Mouse (Mus musculus) right cerebral cortex, adult 2 months (tissue): ENCODE data around the gene AU040320.

Experiments used
- DNase-seq, 2 experiments: peaks; one replicate each; pipeline ENCODE4 v3.0.0; 2021 to 2022; ENCODE audit warnings: low spot score in 2 of 2

Gene AU040320

DNA sequence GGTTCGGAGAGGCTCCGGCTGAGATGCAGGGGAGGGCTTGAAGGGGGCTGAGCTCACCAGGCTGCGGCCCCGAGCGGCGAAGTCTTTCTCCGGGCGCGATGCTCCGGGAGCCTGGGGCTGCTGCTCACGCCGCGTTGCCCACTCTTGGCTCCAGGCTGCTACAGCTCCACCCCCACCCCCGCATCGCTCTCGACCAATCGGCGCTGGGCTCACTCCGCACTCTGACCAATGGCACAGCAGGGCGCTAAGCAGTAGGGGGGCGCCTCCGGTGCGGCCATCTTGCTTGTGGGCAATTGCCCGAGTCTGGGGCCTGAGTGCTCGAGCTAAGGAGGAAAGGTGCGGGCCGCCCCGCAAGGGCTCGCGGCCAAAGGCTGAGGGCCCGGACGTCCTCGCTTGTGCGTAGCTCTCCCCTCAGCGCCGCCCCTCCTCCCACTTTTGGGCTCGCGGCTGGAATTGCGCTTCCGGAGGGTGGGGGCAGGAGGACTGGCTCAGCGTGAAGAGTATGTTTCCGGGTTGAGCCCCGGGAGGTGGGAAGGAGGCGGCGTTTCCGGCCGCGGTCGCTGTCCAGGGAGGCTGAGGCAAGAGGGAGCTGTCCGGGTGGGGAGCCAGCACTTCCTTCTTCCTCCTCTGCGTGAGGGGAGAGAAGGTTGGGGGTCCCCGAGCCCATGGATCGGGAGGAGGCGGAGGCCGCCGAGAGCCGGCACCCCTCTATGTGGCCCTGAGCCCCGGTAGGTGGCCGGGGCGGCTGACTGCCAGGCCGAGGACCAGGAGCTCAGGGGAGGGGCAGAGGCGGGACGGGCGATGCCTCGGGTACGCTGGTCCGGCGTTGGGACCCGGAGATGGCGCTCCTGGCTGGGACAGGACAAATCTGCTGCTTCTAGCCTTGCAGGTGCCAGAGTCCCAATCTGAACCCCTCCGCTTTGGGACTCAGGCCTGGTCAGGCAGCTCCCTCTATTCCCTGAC, at the start of gene AU040320, which contains the start of gene Ncdn:
Gene AU040320, plus strand, starts transcription at position 277 of the 963 bp plus-strand sequence.
Gene Ncdn, minus strand, starts transcription at position 171 of the 963 bp plus-strand sequence.
- peak; percentile 98 for DNase-seq

DNA sequence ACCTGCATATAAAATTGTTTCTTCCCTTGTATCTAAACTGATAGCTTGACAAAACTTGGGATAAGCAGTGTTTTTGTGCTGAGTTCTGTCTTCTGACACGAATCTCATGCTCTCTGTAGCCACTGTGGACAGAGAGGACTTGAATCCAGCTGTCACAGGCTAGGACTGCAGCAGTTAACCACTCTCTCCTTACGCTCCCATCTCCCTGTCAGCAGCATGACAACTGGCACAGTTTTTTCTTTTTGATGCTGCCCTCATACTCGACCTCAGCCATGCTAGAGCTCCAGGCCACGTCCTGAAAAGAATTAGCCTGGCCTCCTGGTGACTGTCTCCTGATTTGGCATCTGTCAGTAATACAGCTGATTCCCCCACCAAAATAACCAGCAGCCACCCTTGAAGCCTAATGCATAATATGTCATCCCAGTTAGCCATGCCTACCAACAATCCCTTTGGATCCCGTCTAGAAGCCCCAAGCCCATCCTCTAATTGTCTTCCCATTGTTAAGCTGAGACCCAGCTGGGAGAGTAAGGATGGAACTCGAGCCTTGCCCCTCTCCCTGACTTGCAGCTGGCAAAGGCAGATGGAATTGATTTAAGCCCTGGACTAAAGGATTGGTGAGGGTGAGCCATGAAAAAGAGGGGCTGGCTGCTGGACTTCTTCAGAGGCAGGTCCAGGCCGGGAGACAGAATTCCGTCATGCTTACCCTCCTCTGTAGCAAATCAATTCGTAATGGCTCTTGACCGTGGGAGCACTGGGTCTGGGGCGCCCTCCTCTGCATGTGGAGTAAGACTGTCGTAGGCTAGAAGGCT, 46.5 kb upstream of the AU040320 start:
- DNase-seq: no peak

DNA sequence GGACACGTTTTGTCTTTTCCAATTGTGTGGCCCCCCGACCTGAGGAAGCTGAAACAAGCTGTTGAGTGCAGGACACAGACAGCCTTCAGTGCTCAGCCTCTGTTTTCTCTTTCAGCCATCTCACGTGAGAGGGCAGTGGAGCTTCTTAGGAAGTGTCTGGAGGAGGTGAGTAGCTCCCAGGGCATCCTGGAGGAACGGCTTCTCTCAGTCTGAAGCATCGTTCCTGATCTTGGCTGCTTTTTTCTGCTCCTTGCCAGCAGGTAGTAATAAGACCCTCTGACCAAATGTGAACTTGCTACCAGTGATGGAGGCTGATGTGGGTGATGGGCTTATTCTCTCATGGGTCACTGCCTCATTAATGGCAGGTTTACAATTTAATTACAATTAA, 45.9 kb upstream of the AU040320 start:
- no peak for DNase-seq

DNA sequence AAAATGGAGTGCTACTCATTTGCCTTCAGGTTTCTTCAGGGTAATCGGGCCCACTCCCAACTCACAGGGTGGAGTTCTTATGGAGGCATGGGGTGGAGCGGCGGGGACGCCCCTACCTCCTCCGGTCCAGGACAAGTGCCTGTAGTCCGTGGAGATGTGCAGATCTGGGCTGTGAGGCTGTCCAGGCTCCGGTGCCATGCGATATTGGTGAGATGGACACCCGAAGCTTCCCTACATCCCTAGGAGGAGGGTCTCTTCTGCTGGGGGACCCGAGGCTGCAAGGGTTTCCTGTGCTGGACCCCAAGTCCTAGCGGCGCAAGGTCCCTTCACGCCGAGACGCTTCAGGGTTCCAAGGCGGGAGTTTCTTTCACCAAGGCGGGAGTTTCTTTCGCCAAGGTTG, 21.2 kb upstream of the AU040320 start:
- no peak for DNase-seq

DNA sequence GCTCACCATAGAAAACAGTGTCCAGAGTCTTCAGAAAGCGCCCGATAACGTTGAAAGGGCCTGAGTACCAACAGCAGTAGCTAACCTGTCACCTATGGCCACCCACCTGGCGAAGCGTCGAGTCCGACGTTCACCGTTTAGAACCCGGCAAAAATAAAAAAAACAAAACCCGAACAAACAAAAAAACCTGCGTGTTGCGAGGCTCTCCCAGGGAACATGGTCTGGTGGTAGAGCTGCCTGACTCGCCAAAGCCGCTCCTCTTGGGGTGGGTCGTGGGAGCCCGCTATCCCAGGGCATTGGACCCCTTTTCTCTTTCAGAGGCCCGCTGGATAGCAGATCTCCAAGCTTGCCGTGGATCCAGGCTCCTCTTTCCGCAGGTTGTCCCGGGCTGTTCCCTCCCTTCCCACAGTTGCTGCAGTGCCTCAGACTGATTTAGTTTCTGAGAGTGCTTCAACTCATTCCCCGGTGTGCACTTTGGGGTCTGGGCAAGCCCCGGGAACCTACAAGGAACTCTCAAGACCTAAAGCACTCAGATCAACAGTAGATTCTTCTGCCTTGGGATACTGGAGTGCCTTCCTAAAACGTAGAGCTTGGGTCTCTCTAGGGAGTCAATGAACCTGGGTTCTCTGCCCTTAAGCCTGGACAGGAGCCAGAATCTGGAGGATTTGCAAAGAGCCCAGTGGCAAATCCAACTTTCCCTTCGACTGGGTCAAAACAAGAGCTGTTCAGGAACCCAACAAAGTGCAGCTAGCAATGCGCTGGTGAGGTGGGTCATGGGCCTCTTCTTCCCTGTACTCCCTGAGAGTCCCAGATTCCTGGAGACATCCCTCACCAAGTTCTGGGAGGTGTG, 20.6 kb upstream of the AU040320 start:
- DNase-seq: no peak

DNA sequence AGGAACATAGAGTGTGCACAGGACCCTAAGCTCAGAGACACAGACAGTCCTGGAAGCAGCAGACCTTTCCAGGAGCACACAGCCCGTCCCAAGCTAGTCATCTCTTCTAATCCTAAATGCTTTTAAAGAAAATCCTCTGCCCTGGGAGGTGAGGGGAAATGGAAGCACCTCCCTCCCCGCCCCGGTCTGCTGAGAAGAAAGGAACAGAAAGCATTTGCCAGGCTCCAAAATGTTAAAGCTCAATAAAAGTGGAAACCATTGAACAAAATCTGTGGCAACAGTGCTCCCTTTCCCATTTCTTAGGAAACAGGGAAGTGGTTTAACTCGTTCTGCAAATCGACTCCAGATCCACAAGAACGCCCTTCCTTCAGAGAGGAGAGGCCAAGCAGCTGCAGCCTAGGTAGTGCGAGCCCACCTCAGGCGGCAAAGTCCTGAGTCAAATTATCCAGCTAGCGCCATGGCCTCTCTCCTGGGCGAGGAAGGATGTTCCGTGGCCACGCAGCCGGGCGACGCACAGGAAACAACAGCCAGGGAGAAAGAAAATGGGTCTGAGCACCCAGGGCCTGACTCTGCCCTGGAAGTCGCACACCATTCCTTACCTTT, 19.2 kb upstream of the AU040320 start:
- no peak for DNase-seq

DNA sequence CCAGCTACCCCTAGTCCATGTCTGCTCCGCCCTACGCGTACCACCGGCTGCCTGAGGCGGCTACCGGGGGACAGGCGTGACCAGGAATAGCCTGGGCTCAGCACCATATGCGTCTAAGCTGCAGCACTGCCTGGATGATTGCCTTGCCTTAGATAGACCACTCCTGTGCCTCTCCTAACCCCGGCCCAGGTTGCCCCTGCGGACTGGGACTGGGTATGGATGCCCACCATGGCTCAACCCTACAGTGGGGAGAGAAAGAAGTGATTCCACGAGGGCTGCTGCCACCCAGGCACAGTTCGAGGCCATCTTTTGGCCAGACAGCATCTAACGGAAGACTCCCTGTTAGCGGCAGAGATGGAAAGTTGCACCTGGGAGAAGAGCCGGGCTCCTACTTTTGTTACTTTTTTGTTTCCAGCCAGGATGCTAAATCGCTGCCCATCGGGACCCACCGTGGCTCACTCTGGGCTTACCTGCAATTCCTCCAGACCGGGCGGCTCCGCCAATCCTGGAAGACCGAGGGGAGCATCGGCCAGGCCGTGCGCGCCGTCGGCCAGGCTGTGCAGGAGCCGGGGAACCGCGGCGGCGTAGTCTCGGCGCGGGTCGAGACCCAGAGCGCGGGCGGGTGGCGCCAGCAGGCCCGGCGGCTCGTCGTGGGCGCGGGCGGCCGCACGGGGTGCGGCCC, 18.5 kb upstream of the AU040320 start:
- DNase-seq: no peak

DNA sequence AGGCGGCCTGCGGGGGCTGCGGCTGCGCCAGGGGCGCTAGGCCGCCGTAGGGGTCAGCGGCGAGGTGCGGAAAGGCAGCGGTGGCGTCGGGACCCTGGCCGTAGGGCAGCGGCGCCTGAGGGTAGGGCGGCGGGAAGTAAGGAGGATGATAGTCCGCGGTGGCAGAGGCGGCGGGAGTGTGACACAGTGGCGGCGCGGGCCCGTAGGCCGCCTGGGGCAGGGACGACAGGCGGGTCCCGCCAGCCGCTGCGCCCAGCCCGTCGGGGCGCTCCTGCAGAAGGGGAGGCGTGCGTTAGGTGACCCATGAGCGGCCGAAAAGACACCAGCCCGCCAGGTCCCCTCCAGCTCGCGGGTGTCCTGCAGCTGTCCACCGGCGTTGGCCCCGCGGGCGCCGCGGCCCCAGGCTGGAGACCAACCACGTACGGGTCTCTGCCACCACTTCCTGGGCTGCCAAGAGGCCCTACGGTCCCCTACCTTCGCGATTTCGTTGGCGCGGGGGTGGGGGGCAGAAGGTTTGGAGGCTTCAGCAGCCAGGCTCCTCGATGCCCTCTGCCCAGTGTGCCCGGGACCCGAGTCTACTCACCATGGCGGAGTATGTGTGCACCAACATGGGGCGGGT, 17.9 kb upstream of the AU040320 start:
- no peak for DNase-seq

DNA sequence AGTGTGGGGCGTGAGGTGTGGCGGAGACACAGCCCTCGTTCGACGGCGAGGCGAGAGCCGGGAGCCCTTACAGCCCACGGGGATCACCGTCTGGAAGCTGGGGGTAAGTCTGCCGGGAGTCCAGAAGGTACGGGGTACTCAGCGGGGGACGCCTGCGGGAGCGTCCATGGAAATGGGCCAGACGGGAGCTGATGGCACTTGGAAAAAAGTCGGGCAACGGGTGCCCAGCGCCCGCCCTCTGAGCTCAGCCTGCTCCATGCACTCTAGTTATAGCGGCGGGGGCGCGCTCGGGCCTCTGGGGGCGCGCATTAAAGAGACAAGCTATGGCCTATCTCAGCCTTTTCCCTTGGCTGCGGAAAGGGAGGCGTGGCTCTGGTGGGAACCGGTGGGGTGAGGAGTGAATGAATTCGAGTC, 17.3 kb upstream of the AU040320 start, which contains the start of gene Tfap2e:
Gene Tfap2e, minus strand, starts transcription at position 240 of the 414 bp plus-strand sequence.
- DNase-seq: no peak

DNA sequence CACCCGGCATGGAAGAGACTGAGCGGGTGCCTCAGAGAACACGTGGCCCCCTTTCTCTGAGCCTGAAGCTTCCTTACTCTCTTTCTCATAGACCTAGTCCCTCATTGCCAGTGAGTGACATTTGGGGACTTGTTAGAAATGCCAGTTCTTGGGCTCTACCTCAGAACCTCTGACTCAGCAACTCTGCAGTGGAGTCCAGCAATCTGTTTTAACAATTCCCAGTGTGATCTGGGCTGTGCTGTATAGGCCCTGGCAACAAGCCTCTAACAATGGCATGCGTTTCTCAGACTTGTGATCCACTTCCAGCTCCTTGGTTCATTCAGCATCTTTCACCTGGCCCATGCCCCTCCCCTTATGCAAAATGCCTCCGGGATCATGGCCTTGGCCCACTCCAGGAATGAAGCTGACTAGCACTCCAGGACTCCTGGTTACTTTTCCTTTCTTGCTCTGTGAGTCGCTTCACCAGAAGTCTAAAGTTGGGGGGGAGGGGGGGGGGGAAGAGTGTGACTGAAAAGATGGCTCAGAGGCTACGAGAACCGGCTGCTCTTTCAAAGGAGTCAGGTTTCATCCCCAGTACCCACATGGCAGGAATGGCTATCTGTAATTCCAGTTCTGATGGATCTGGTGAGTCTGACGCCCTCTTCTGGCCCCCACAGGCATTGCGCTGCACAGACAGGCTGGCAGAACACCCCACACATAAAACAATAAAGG, 13.2 kb upstream of the AU040320 start:
- no peak for DNase-seq

DNA sequence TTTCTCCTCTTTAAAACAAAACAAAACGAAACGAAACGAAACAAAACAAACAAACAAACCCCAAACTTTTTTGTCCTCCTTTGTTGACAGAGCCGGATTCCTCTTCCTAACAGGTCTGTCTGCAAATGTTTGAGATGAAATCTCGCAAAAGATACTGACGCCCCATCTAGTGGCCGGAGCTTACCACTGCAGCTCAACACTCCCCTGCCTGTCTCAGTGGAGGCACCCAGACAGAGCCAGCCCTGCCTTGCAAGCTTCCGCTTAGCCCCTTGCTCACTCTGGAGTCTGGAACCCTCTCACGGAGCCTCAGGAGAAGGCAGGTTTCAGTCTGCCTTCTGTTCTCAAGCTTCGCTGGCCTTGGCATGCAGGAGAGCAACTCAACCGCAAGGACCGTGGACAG, 11.9 kb upstream of the AU040320 start:
- peak; percentile 90 to 93 for DNase-seq

DNA sequence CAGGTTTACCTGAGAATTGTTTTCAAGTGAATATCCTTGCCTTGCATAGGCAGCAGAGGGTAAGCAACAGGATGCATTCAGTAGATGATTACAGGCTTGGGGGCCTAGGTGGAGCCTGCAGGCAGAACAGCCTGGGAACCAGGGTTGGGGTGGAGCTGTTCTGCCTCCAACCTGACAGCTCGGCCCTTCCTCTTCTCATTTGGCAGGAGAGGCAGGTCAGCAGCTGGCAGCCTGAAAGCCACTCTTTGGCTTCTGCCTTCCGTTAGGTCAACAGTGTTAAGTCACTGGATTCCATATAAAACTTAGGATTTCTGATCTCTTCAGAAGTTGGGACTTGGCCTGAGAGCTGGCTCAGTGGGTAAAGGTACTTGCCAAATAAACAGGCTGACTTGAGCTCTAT, 10.4 kb upstream of the AU040320 start:
- no peak for DNase-seq

DNA sequence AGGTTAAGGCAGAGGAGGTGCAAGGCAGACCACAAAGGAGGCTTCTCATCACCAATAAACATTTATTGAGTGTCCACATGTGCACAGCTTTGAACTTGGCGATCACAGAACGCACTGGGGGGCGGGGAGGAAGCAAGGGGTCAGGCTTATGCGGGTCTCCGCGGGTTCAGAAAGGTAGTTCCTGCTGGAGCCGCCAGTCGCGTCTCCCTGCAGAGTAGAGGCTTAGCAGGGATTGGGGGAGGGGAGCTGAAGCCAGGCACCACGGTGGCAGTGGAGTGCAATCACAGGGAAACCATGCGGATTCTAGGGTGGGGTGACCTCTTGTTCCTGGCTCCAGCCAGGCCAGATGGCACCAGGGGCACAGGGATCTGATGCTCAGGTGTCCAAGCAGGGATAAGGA, 9.6 kb upstream of the AU040320 start:
- DNase-seq: no peak

DNA sequence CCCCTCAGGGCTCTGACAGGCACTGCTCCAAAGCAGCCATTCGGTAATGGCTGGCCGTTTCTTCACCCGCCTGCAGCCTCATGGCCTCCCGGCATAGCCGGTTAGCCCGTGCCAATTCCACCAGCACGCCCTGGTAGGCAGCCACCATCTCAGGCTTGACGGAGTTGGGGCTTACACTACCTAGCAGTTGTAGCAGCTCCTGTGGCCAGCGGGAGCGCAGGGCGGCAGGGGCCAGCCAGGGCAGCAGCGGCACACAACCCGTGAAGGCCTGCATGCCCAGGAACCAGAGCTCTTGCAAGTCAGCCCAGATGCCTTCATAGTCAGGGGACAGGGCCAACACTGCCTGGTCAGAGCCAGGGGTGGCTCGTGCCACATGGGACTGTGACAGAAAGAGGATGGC, 8.5 kb upstream of the AU040320 start:
- DNase-seq: no peak

DNA sequence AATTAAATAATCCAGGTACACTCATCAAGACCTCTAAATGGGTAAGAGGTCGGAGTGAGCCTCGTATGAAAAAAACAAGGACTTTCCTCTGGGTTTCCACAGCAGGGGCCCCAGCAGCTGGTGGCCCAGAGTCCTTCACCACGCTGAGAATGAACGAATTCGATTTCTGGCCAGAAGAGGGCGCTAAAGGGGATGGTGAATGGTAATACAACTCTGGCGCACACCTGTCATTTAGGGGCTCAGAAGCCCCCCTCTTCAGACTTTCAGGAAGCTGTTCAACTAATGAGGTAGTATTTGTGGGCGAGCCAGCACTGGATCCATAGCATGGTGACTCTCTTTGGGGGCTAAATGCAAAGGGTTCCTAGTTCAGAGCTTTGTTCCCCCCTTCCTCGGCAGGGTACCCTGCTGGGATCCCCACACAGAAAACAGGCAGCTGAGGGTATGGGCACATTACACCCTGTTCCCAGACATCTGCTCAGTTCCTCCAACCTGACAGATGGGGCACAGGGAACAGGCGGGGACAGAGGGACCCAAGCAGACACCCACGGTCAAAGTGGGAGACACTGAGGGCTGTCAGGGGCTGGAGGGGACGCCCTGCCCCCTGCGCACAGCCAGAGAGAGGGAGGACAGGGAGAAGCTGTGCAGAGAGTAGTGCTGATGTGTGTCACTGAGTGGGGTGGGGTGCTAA, 7.7 kb upstream of the AU040320 start:
- peak; percentile 68 to 73 for DNase-seq

DNA sequence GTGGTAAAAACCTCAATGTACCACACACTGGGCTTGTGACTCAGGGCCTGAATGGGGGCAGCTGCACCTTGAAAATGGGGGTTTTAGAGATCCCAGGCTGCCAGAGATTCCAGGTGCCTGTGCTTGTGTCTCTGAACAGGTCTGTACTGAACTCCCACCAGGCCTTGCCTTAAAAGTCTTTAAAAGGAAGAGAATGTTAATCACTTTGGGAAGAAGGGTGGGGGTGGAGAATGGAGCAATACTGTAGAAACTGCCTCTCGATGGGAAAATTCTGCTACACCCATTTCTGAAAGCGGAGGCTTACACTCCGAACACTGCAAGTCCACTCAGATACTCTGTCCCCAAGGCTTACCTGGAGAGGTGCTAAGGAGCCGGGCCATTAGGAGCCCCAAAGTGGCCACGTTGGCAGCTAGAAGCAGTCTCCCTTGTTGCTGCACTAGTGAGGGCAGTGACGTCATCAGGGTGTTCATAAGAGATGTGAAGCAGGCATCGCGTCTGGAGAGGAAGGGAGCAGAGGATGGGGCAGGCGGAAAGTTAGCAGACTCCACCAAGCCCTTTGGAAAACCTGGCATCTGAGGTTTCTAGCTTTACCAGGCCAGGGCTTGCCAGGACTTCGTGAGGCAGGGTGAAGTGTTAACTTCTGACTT, 7.0 kb upstream of the AU040320 start:
- no peak for DNase-seq

DNA sequence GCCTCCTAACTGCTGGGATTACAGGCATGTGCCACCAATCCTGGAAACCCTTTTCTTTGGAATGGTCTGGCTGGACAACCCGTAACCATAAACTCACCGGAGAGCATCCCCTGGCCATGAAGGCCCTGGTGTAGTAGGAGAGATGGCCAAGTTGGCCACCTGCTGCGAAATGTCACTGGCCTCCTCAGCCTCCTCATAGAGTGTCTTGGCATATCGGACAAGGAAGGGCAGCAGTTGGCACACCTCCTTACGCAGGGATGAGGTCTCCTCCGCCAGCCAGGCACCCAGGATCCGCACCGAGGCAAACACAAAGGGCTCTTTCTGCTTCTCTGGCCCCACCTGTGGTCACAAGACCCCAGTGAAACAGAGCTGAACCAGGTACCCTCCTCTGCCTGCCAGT, 5.0 kb upstream of the AU040320 start:
- DNase-seq: no peak

DNA sequence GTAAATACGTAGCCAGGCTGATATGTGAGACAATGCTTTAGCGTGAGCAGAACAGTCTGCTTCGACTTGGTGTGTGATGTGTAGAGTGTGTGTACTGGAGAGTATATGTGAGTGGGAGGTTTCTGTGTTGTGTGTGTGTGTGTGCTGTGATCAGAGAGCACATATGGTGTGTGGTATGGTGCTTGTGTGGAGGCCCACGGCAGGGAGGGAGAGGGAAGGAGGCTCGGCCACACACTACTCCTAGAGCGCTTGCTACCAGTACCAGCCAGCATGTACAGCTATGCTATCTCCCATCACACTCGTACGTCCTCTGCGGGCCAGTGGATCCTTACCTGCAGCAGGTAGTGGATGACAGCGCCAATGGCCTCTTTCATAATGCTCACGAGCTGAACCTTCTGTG, 3.8 kb upstream of the AU040320 start:
- DNase-seq: peak in 1 of 2 experiments; percentile 61
